Mouse (Mus musculus): ENCODE measurements around the gene Eef1a2.

Eef1a2 gene

GRCm38 (mm10) chr2:181130245-181130644 is 26.6 kb downstream of the Eef1a2 start:
- no peak for DNase-seq

- no peak for DNase-seq
Measured at GRCm38 (mm10) chr2:181128963-181129362, 27.9 kb downstream of the Eef1a2 start.

GRCm38 (mm10) chr2:181127786-181128185 is 29.0 kb downstream of the Eef1a2 start:
- no peak for DNase-seq

GRCm38 (mm10) chr2:181125726-181126455 is 30.9 kb downstream of the Eef1a2 start:
- DNase-seq = peak; percentile 66

GRCm38 (mm10) chr2:181122642-181123041 is 34.2 kb downstream of the Eef1a2 start:
- DNase-seq = no peak

- DNase-seq = no peak
Measured at GRCm38 (mm10) chr2:181120922-181121449, 35.8 kb downstream of the Eef1a2 start.

- DNase-seq = no peak
Measured at GRCm38 (mm10) chr2:181119952-181120351, 36.9 kb downstream of the Eef1a2 start.

- DNase-seq = no peak
Measured at GRCm38 (mm10) chr2:181116436-181116835, 40.4 kb downstream of the Eef1a2 start.

- no peak for DNase-seq
Measured at GRCm38 (mm10) chr2:181115367-181115766, 41.4 kb downstream of the Eef1a2 start.

GRCm38 (mm10) chr2:181113762-181114361 is 43.0 kb downstream of the Eef1a2 start:
- no peak for DNase-seq

GRCm38 (mm10) chr2:181111665-181112064 is 45.1 kb downstream of the Eef1a2 start:
- DNase-seq = no peak

GRCm38 (mm10) chr2:181104111-181104510 is 52.7 kb downstream of the Eef1a2 start:
- DNase-seq = no peak

- DNase-seq = peak; percentile 6 to 15
Measured at GRCm38 (mm10) chr2:181102161-181102560, 54.7 kb downstream of the Eef1a2 start.

GRCm38 (mm10) chr2:181101626-181102025 is 55.2 kb downstream of the Eef1a2 start:
- no peak for DNase-seq

- no peak for DNase-seq
Measured at GRCm38 (mm10) chr2:181100087-181100486, 56.7 kb downstream of the Eef1a2 start.
